Mouse (Mus musculus) ovary, adult 18-20 months (tissue): ENCODE measurements around the gene S100pbp.
A peak's percentile ranks its signal among the peaks of the same experiment; 100 is the strongest.

ENCODE experiments used
- DNase-seq: peaks from one replicate; pipeline ENCODE4 v3.0.0; 2022; ENCODE audit warnings: low spot score, mixed read lengths

S100pbp gene

DNA sequence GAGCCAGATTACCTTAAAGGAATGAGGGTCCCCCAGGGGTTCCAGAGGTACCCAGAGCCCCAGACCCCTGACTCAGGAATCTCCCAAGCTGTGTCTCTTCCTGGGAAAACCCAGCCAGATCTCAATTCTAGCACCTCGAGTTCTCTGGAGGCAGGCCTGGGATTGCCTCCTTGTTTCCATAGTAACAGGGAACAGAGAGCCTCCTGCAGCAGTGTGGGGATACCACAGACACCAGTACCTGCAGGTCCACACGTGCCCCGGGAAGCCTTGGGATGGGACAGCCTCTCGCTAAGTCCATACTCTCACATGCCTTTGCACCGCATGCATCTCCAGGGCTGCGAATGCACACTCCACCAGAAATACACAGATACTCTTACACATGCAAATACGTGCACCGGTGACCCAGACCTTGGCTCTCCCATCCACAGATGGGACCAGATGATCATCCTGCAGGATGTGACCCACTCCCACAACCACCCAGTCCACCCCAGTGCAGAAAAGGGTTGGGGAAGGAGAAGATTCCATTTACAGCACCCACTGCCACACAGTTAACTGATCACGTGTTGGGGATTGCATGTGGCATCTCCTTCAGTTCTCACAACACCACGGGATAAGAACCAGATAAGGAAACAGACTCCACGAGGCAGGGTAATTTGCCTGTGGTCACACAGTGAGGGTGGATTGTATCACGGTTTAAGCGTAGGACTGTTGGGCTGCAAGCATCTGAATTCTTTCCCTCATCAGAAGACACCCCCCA, 60.8 kb downstream of the S100pbp start:
- DNase-seq, result no peak

DNA sequence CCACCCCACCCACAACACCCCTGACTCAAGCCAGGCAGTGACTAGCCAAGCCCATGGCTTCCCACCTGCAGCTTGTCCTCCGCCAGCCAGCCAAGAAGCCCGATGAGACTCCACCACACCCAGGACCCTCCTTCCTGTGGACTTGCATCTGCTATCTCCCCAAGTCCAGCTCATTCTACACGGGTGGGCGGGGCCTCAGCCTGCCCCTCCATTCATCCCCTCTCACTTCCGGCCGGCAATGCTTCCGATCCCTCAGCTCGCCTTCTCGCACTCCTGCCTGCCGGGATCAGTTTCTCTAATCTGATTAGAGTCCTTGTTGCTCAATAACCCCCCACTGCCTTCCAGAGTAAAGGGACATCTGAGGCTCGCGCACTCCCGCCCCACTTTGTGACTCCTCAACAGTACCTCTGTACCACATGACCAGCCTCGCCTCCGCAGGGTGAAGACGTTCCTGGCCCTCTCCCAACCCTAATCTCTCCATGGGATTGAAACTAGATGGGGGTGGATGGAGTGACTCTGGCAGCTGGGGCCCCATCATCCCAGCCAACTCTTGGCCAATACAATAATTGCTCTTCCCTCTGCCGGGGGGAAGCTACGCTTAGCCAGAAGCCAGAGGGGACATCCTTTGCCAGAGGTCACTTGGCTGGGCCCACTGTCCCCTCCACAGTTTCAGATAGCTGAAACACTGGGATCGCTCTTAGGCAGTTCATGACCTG, 63.6 kb downstream of the S100pbp start:
- DNase-seq, result no peak

DNA sequence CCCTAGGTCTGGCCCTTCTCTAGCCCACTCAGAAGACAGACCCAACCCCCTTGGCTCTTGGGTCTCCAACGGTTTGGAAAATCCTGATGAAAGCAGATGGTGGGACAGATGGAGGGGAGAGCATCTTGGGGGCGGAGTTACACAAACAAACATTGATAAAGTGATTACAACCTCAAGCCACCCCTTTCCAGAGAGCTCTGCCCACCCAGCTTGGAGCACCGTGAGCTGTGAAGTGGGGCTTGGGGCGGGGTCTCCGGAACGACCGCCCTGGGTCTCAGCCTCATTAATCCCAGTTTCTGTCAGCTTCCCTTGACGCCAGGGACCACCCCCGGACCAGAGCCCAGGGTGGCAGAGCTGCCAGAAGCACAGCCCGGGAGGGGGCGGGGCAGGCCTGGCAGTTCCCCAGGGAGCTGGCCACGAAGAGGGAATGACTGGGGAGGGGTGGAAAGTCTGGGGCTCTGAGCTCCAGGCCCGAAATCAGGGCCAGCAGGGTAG, 64.8 kb downstream of the S100pbp start:
- no peak for DNase-seq

DNA sequence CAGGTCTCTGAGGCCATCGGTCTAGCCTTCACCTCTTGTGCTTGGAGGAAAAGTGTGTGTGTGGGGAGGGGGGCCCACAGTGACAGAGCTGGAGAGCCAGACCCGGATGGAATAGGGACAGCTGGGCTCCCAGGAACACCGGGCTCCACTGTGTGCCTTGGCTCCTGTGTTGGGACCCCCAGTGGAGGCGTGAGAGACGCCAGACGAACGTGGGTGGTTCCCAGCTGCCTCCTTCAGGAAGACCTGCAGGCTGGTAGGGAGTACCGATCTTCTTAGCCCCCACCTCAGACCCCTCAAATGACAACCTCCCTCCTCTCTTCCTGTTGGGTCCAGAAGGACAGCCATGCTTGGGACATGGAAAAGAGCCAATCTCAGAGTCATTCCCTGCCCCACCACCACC, 66.8 kb downstream of the S100pbp start:
- no peak for DNase-seq

DNA sequence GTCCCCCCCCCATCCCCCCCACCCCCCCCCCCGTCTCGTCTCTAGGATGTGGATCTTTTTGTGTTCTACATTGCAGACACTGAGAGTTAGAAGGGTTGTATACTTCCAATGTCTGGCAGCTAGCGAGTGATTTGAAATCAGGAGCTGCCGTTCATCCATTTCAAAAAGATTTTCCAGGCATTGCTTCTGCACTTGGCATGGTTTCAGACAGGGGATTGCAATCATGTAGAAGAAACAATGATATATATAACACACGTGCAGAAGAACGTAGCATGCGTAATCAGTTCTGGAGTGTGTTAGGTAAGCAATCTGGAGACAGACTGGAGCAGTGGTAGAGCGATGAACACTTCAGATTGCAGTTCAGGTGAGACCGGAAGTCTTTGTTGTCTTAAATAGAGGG, 67.4 kb downstream of the S100pbp start:
- no peak for DNase-seq

DNA sequence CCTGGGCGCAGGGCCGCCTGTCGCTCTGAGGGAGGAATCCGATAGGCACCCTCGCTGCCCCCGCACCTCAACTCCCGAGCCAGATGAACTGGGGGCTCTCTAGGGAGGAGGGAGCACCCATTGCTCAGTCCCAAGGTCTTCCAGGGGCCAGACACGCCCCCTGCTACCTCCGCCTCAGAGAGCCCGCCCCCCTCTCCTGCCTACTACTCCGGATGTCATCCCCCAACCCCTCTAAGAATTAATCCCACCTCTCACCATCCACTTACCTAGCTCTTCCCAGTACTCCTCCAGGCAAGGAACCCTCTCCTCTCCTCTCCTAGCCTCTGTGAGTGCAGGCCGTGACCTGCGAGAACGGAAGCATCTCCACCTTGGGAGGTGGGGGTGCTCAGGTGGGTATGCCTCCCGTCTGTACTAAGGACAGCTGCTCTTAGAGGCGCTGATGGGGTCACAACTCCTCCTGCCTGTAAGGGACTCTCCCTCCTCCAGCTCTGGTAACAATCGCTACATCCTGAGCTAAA, 67.9 kb downstream of the S100pbp start, which contains the start of gene Hpca:
Hpca (minus strand) TSS at position 468 of the 518 bp plus-strand sequence.
- DNase-seq, result no peak

DNA sequence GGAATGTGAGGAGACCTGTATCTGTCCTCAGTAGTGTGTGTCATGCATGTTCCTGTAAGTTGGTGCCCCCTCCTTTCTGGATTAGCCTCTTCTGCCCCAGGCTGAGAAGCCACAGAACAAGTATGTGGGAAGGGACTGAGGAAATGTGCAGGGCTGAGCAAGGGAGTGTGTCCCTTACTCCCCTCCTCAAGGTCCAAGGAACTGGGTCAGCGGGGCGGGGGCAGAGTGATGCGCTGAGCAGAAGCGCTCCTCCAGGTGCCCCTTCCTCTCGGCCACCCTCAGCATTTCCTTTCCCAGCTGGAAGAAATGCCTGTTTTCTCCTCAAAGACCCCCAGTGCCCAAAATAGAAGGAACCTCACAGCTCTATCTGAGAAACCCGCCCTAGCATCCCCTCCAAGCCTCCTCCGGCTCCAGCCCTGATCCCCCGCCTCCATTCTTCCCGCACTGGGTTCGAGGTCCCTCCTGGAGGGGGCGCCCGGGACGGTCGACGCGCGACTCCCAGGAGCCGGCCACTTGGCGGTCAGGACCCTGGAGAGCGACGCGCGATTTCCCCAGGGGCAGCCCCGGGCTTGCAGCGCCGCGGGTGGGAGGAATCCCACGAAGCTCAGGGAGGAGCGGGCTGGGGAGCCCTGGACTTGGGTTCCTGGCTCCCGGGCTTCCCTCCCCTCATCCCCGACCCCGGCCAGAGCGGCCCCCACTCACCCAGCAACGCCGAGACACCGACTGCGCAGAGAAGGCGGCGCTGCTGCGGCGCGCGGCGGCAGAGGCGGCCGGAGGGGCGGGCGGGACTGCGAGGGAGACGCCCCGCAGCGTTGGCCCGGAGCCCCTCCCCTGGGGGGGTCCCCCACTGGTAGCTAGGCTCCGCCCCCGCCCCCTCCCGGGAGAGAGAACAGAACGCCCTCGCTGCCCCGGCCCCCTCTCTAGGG, 68.7 kb downstream of the S100pbp start:
- DNase-seq, result peak; percentile 44

DNA sequence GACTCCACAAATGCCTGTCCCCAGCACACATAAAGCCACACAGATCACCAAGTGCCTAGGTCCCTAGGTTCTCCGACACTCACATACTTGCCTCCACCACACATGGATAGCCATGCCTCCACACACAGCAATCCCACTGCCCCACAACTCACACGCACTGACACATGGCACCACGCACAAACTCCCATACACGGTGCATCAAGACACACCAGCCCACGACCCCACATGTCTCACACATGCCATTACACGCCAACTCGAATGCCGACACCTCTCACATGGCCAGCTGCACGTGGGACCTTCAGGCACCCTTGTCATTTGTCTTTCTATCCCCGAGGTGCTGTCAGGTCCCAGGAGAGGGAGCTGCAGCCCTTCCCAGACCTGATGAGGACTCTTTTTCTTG, 69.8 kb downstream of the S100pbp start:
- DNase-seq, result no peak

DNA sequence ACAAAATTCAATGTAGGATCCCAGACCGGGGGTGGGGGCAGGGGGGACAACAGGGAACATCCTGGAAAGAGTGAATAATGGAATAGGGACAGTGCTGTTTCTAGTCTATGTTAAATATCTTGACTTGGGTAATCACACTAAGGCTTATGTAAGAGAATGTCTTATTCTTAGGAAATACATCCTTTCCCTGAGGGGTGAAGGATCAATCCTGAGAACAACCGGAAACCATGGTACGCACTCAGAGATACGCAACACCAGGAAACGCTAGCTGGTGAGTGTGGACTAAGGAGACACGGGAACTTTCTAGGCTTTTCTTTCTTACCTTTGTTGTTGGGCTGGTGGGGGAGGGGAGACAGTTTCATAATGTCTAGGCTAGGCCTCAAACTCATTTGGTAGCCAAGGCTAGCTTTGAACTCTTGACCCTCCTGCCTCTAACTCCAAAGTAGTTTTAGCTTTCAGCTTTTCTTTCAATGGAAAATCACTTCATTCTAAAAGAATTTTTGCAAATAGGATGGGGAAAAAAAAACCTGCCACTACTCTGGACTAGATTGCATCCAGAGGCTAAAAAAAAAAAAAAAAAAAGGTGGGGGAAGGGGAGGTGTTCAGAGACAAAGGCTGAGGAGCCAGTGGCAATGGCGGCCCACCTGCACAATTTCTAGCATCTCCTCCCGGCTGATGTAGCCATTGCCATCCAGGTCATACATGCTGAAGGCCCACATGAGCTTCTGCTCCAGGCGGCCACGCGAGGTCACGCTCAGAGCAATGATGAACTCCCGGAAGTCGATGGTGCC, 71.6 kb downstream of the S100pbp start:
- no peak for DNase-seq

DNA sequence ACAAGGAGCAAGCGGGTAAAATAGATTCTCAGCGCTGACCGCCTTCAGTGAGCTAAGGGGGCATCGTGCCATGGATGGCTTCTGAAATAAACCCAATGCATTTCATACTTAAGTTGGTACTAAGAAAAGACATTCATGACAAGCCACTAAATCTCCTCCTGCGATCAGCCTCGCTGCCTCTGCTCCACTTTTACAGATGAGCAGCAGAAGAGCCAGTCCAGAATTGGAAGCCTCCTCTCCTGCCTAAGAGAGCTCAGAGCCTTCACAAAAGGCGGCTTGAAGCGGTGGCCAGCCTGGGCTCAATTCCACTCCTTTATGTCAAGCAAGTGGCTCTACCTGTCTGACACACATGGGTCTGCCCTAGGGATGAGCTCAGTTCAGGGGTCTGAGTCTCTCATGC, 72.8 kb downstream of the S100pbp start:
- no peak for DNase-seq

DNA sequence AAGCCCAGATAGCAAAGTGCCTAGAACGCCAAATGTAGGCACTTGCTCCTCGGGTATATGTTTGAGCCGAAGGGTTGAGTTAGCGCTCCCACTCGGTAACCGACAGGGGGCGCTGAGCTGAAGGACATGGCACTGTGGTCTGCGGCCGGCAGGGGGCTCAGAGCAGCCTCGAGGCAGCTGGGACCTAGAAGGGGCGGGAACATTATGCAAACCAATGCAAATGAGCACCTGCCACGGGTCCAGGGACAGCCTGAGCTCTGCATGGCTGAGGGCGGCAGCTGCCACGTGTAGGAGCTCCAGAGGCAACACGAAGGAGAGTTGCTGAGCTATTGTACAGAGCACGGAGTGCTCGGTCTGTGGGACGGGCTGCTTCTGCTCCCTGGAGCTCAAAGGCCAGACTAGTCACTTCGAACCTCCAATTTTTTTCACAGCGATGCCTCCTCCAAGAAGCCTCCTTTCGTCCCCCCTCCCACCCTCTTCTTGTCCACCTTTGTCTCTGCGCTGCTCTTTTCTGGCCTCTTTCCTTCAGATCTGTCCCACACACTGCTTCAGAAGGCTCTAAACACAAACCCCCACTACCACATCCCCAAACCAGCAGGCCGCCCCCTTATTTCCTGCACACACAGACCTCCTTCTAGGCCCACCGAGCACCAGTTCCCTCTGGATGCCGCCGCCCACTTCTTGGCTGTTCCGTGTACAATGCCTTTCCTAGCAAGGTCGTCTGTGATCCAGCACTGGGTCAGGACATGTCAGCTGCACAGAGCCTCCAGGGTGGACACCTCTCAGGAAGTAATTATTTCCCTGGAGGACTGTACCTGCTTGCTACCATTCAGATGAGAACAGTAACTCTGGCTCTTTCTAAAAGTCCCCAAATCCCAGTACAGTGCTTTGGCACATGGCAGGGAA, 76.2 kb downstream of the S100pbp start:
- DNase-seq, result no peak

DNA sequence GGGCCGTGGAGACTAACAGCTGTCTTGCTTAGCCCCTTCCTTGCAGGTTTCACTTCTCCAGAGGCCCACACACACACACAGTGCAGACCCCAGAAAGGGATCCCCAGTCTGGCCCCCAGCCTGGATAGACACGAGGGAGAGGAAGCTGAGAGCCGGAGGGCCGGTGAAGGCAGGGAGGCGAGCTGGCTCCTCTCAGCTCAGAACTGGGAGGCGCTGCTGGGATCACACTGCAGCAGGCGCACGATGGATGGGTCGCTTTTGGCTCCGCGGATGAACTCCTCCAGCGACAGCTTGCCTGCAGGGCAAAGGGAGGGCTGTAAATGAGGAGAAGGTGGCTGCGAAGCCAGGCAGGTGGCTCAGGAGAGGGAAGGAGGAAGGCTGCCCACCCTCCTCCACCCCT, 77.3 kb downstream of the S100pbp start:
- no peak for DNase-seq

DNA sequence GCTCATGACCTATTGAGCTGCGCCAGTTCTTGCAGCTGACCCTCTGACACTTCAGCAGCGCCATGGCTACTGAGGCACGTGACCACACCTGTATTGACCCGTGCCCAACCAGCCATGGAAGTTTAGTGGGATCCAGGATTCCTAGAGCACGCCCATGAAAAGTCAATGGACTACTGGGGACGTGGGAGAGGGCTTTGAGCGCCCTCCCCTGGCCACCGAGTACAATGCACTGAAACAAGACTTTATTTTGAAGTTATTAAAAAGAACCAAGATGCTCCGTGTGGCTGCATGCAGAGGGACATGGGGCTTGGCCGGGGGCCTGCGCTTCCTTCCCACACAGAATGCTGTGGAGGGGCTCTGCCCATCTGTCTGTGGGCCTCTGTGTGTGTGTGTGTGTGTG, 78.2 kb downstream of the S100pbp start:
- no peak for DNase-seq

DNA sequence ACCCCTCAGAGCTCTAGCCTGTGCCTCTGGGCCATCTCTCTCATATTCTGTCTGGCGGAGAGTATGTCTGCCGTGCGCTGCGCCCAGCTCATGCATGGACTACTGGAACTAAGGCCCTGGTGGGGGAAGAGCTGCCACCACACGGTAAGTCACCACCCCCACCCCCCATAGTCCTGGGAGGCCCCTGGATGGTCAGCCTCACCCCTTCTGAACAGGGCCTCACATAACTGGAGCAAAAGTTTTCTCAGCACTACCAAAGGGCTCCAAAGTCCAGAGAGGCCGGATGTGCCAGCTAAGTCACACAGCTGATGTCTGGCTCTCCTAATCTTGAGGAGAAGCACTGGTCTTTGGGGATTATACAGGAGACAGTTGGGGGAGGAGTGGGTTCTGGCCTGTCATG, 78.7 kb downstream of the S100pbp start:
- DNase-seq, result no peak

DNA sequence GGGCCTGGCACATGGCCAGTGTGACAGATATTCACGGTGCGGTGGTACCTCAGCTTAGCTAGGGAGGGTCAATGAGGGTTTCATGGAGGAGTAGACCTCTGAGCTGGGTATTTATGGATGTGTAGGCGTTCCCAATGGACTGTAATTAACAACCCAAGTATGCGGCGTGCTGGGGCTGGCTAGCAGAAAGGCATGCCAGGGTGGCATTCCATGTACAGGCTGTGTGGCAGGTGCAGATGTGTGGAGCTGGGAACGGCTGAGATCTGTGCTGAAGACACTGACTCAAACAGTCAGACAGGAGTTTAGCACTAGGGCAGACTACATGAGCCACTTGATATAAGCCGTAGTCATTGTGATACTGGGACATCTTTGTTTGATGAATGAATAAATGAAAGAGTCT, 80.9 kb downstream of the S100pbp start:
- no peak for DNase-seq

DNA sequence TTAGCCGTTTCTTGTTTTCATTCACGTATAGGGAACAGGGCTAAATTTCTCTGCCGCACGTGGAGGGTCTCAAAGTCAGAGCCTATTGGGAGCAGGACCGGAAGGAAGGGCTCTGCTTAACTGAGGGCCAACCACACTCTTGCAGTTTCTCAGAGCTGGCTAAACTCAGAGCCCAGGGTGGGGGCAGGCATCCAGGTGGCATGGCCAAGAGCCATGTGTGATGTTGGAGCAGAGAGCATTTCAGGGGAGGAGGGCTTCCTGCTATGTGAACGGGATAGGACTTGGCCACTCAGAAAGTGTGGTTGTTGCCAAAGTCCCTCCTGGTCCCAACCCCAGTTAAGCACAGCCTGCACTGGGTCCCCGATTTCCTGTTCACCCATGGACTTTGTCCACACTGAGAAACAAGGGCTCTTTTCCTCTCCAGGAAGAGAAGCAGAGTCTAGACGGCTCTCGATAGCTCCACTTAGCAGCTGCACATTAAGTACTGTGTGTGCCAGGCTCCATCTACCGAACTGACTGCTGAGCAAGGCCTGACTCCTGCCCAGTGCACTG, 82.1 kb downstream of the S100pbp start:
- DNase-seq, result no peak

DNA sequence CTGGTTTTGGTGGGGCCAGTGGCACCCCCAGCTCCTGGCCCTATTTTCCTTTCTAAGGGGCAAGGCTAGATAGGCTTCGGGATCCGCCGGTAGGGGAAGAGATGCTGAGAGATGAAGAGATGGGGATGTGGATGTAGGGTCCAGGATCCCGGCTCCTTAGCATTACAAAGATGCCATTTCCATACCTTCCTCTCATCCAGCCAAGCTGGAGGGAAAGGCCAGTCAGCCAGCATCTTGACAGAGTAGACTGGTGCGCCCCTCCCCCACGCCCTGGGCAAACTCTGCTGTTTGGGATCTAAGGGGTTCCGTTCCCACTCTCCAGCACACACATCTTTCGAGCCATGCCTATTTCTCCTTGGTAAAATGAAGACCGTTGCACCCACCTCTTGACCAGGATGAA, 83.5 kb downstream of the S100pbp start:
- DNase-seq, result no peak

DNA sequence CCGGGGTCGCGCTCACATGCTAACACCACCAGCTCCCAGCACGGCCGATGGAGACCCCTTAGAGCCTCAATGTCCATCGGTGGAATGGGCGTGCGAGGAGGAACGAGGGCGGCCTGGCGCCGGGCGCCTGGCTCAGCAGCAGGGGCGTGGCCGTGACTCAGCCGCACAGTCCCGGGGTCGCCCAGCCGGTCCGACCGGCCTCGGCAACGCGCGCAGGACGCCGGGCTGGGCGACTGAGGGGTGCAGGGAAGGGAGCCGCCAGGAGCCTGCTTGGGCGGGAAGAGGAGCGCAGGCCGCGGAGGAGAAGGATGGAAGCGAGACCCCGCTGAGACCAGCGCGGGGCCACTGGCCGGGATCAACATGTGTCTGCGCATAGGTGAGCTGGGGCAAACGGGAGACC, 84.2 kb downstream of the S100pbp start, which contains the start of gene Tmem54:
Tmem54 (plus strand) TSS at position 193 of the 400 bp plus-strand sequence.
- DNase-seq, result no peak

DNA sequence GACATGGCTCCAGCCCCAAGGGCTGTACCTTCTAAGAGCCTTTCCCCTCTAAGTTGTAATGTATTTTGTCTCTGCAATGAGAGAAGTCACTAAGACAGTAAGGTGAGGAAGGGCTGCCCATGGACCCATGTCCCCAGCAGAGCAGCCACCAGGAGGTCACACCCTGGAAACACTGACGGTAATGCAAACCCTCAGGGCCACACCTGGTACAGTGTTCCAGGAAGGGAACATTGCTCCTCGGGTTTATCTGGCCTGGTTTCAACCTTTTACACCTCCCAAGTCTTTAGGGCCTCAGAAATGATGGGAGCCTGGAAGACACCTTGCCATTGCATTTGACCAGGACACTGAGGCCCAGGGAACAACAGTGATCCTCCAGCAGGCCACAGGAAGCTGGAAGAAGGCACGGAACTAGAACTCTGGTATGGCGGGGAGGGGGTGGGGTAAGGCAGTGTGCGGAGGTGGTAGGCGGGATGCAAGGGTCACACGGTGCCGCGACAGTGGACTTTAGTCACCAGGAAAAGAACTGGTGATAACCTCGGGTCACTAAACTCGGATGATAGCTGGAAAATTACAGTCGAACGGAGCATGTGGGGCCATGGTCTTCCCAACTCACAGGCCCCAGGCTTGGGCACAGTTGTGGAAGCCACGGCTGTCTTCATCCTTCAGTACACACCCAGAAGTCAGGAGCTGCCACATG, 87.2 kb downstream of the S100pbp start:
- DNase-seq, result no peak
